Mouse (Mus musculus): ENCODE data around the gene Anks1. TPM values are rescaled to one million over a fixed set of nuclear protein-coding genes. Genes with fewer than 3 reads are reported as not detected.

Gene Anks1
- polyA plus RNA-seq, 1 experiment from 2014 or later: 46.9 TPM

DNA sequence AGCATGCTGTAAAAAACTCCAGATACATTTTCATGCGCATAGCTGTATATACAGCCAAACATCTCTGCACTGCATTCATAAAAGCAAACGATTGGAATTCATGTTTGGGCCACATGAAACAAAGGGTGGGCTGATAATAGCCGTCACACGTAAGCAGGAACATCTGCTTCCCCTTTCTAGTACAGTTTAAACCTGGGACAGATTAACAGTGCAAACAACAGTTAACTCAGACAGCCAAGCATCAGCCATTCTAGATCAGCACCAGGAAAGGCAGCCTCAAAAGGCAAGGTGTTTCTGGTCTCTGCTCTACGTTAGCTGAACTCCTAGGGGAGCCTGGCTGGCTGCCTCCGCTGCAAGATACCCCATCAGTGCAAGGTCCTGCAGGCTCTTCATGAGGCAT is 154.1 kb downstream of the Anks1 start:
- Histone ChIP-seq H3K4me3 (ENCODE audit: low read depth, low read length) (no peak overlapping the region), H3K9ac (ENCODE audit: low read length) (no peak overlapping the region), H3K4me2 (ENCODE audit: low read depth) (no peak overlapping the region), H3K27me3 (ENCODE audit: control insufficient read depth, insufficient read depth, low read length) (no peaks in the 10 kb centered on the region), H3K27ac (ENCODE audit: low read depth, low read length) (no peak overlapping the region), H3K4me1 (ENCODE audit: control insufficient read depth, insufficient read depth, low read length) (no peaks in the 10 kb centered on the region), H3K36me3 (ENCODE audit: control insufficient read depth, insufficient read depth, low read length) (peaks cover 2% of the 10 kb centered on the region; the same call in 1 of the 2 replicates), H3K9me3 (ENCODE audit: control insufficient read depth, low read length) (no peaks in the 10 kb centered on the region)
- ATAC-seq (ENCODE audit: insufficient read depth, low FRiP score, low TSS enrichment): no peak
- DNase-seq (ENCODE audit: low spot score): no peak
- WGBS: 84% methylated on average over 6 of the region's 6 CpGs

DNA sequence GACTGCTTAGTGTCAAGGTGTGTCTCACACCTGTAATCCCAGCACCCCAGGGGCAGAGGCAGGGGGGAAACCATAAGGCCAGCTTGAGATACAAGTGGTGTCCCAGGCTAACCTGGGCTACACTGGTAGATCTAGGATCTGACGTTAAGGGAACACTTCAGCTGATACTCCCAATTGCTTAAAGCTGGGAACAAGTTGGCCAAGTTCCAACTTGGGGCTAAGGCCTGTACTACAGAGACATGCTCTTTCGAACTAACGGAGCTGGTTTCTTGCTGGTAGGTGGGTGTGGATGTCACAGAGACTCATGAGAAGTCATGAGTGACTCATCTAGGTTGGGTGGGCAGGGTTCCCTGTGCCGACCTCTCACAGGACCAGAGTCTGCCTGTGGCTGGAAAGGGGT is 158.2 kb downstream of the Anks1 start:
- no peak overlapping the region for H3K27ac ChIP-seq (ENCODE audit: low read depth, low read length)
- H3K4me2 ChIP-seq (ENCODE audit: low read depth): no peak overlapping the region
- WGBS: 91% methylated on average over 4 of the region's 4 CpGs
- no peak overlapping the region for H3K9ac ChIP-seq (ENCODE audit: low read length)
- DNase-seq (ENCODE audit: low spot score) (no peak), ATAC-seq (ENCODE audit: insufficient read depth, low FRiP score, low TSS enrichment) (no peak)
- no peak overlapping the region for H3K4me3 ChIP-seq (ENCODE audit: low read depth, low read length)
- no peaks in the 10 kb centered on the region for H3K9me3 ChIP-seq (ENCODE audit: control insufficient read depth, low read length)
- no peaks in the 10 kb centered on the region for H3K4me1 ChIP-seq (ENCODE audit: control insufficient read depth, insufficient read depth, low read length)
- no peaks in the 10 kb centered on the region for H3K27me3 ChIP-seq (ENCODE audit: control insufficient read depth, insufficient read depth, low read length)
- no peaks in the 10 kb centered on the region for H3K36me3 ChIP-seq (ENCODE audit: control insufficient read depth, insufficient read depth, low read length)

DNA sequence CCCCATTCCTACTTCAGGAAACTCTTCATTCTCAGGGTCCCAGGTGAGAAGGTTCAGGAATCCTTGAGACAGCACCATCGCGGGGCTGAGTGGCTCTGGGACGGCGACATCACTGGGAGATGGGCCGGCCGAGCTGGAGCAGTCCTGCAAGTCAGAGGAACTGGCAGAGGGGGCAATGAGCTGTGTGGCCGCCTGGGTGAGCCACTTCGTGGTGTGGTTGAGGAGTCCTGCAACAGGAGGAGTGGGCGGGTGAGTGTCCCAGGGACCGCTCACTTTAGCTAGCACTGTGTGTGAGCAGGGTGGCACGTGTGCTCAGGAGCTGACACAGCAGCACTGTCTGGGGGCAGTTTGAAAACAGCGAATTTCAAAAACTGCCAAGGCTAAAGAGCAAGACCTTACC is 160.3 kb downstream of the Anks1 start:
- WGBS: 28% methylated on average over 12 of the region's 12 CpGs
- Histone ChIP-seq H3K27ac (ENCODE audit: low read depth, low read length) (no peak overlapping the region), H3K27me3 (ENCODE audit: control insufficient read depth, insufficient read depth, low read length) (no peaks in the 10 kb centered on the region), H3K4me3 (ENCODE audit: low read depth, low read length) (no peak overlapping the region), H3K36me3 (ENCODE audit: control insufficient read depth, insufficient read depth, low read length) (no peaks in the 10 kb centered on the region), H3K4me2 (ENCODE audit: low read depth) (no peak overlapping the region), H3K4me1 (ENCODE audit: control insufficient read depth, insufficient read depth, low read length) (no peaks in the 10 kb centered on the region), H3K9me3 (ENCODE audit: control insufficient read depth, low read length) (no peaks in the 10 kb centered on the region), H3K9ac (ENCODE audit: low read length) (no peak overlapping the region)
- ATAC-seq (ENCODE audit: insufficient read depth, low FRiP score, low TSS enrichment): no peak
- DNase-seq (ENCODE audit: low spot score): no peak

DNA sequence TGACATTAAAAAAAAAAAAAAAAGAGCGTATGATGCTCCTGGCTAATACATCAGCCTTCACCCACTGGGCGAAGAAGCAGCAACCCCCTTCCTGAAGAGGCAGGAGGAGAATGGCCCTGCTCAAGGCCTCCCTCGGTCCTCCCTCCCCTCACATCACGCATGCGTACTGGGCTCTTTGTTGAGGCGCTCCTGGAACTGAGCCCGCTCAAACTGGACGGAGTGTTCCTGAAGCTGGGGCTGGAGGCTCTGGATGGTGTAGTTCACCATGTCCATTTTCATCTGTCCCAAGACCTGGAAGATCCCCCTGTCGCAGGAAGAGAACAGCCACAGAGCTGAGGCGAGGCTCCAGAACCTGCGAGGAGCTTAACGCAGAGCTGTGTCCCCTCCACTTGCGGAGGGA is 161.2 kb downstream of the Anks1 start:
- no peak overlapping the region for H3K4me3 ChIP-seq (ENCODE audit: low read depth, low read length)
- H3K9me3 ChIP-seq (ENCODE audit: control insufficient read depth, low read length): no peaks in the 10 kb centered on the region
- ATAC-seq (ENCODE audit: insufficient read depth, low FRiP score, low TSS enrichment) (no peak), DNase-seq (ENCODE audit: low spot score) (no peak)
- no peak overlapping the region for H3K4me2 ChIP-seq (ENCODE audit: low read depth)
- H3K36me3 ChIP-seq (ENCODE audit: control insufficient read depth, insufficient read depth, low read length): no peaks in the 10 kb centered on the region
- H3K27ac ChIP-seq (ENCODE audit: low read depth, low read length): no peak overlapping the region
- WGBS: 89% methylated on average over 13 of the region's 13 CpGs
- no peak overlapping the region for H3K9ac ChIP-seq (ENCODE audit: low read length)
- no peaks in the 10 kb centered on the region for H3K4me1 ChIP-seq (ENCODE audit: control insufficient read depth, insufficient read depth, low read length)
- no peaks in the 10 kb centered on the region for H3K27me3 ChIP-seq (ENCODE audit: control insufficient read depth, insufficient read depth, low read length)

DNA sequence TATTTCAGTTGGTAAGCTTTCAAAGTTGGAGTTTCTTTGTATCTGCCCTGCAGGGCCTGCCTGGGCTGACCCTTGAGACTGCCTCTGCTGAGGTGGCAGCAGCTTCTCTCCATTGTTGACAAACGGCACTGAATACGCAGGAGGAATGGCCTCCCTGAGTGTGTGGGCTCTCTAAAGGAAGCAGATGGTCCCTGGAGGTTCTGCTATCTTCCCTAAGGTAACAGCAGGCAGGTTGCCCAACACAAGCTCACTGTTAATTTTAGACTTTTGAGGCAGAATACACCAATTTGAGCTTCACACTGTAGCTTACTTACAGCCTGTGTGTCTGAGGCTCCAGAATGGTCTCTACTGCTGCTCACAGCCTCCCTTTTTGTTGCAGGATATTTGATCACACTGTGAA is 163.6 kb downstream of the Anks1 start:
- no peak for ATAC-seq (ENCODE audit: insufficient read depth, low FRiP score, low TSS enrichment)
- no peak for DNase-seq (ENCODE audit: low spot score)
- 64% methylated on average over 2 of the region's 2 CpGs for WGBS
- Histone ChIP-seq H3K4me3 (ENCODE audit: low read depth, low read length) (no peak overlapping the region), H3K4me2 (ENCODE audit: low read depth) (no peak overlapping the region), H3K36me3 (ENCODE audit: control insufficient read depth, insufficient read depth, low read length) (no peaks in the 10 kb centered on the region), H3K9ac (ENCODE audit: low read length) (no peak overlapping the region), H3K9me3 (ENCODE audit: control insufficient read depth, low read length) (no peaks in the 10 kb centered on the region), H3K4me1 (ENCODE audit: control insufficient read depth, insufficient read depth, low read length) (no peaks in the 10 kb centered on the region), H3K27ac (ENCODE audit: low read depth, low read length) (no peak overlapping the region), H3K27me3 (ENCODE audit: control insufficient read depth, insufficient read depth, low read length) (no peaks in the 10 kb centered on the region)

DNA sequence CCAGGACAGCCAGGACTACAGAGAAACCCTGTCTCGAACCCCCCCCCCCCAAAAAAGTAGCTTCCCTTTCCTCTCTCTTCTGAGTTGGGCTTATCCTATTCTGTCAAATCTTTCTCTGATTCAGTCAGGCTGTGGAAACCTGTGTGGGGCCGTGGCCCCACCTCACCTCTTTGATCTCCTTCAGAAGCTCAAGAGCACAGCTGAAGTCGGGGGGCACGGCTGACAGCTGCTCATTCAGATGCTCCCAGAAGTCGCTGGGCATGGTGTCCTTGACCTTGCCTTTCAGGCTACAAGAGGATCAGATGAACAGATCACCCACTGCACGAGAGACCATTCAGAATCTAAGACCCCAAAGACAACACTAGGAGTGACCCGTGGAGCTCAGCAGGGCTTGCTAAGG is 165.4 kb downstream of the Anks1 start:
- 74% methylated on average over 7 of the region's 7 CpGs for WGBS
- ATAC-seq (ENCODE audit: insufficient read depth, low FRiP score, low TSS enrichment) (no peak), DNase-seq (ENCODE audit: low spot score) (no peak)
- no peaks in the 10 kb centered on the region for H3K27me3 ChIP-seq (ENCODE audit: control insufficient read depth, insufficient read depth, low read length)
- no peak overlapping the region for H3K4me2 ChIP-seq (ENCODE audit: low read depth)
- H3K4me1 ChIP-seq (ENCODE audit: control insufficient read depth, insufficient read depth, low read length): no peaks in the 10 kb centered on the region
- H3K4me3 ChIP-seq (ENCODE audit: low read depth, low read length): no peak overlapping the region
- H3K27ac ChIP-seq (ENCODE audit: low read depth, low read length): no peak overlapping the region
- no peaks in the 10 kb centered on the region for H3K36me3 ChIP-seq (ENCODE audit: control insufficient read depth, insufficient read depth, low read length)
- H3K9ac ChIP-seq (ENCODE audit: low read length): no peak overlapping the region
- H3K9me3 ChIP-seq (ENCODE audit: control insufficient read depth, low read length): no peaks in the 10 kb centered on the region

DNA sequence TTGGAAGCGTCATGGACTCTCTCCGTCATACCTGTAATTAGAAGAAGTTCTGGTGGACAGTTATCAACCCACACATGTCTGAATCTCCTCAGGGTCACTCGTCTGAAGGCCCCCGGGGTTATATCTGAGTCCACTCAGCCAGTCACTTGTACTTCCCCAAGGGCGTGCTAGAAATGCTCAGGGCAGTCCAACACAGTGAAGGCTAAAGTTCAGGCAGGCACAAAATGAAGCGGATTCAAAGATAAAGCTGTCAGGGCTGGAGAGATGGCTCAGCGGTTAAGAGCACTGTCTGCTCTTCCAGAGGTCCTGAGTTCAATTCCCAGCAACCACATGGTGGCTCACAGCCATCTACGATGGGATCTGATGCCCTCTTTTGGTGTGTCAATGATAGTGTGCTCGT is 168.9 kb downstream of the Anks1 start:
- no peak overlapping the region for H3K27ac ChIP-seq (ENCODE audit: low read depth, low read length)
- ATAC-seq (ENCODE audit: insufficient read depth, low FRiP score, low TSS enrichment): no peak
- H3K4me2 ChIP-seq (ENCODE audit: low read depth): no peak overlapping the region
- no peaks in the 10 kb centered on the region for H3K4me1 ChIP-seq (ENCODE audit: control insufficient read depth, insufficient read depth, low read length)
- H3K9me3 ChIP-seq (ENCODE audit: control insufficient read depth, low read length): no peaks in the 10 kb centered on the region
- no peak overlapping the region for H3K9ac ChIP-seq (ENCODE audit: low read length)
- no peak for DNase-seq (ENCODE audit: low spot score)
- no peaks in the 10 kb centered on the region for H3K36me3 ChIP-seq (ENCODE audit: control insufficient read depth, insufficient read depth, low read length)
- H3K27me3 ChIP-seq (ENCODE audit: control insufficient read depth, insufficient read depth, low read length): 0 out of 2 replicates have a peak, but pooled peaks cover 2% of the 10 kb centered on the region
- H3K4me3 ChIP-seq (ENCODE audit: low read depth, low read length): no peak overlapping the region
- 90% methylated on average over 9 of the region's 9 CpGs for WGBS

DNA sequence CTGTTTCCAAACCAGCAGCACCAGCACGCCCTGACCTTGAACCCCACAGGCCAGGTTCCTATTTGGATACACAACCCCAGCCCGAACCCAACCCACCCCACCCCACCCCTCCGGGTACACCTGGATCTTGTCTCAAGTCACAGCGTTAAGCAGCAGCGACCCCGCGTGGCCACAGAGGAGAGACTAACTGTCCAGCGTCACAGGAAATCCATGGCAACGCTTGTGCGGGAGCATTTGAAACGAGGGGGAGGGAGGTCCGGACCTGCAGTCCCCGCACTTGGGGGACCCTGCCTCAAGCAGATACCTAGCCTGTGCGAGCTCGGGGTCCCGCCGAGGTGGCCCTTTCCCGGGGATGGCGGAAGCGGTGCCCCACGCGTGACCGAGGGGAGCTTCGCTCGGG is 170.5 kb downstream of the Anks1 start:
- under 1% methylated on average over 25 of the region's 25 CpGs for WGBS
- 0 out of 2 replicates have a peak, but pooled peaks cover 2% of the 10 kb centered on the region for H3K27me3 ChIP-seq (ENCODE audit: control insufficient read depth, insufficient read depth, low read length)
- ATAC-seq (ENCODE audit: insufficient read depth, low FRiP score, low TSS enrichment): peak; percentile 53

DNA sequence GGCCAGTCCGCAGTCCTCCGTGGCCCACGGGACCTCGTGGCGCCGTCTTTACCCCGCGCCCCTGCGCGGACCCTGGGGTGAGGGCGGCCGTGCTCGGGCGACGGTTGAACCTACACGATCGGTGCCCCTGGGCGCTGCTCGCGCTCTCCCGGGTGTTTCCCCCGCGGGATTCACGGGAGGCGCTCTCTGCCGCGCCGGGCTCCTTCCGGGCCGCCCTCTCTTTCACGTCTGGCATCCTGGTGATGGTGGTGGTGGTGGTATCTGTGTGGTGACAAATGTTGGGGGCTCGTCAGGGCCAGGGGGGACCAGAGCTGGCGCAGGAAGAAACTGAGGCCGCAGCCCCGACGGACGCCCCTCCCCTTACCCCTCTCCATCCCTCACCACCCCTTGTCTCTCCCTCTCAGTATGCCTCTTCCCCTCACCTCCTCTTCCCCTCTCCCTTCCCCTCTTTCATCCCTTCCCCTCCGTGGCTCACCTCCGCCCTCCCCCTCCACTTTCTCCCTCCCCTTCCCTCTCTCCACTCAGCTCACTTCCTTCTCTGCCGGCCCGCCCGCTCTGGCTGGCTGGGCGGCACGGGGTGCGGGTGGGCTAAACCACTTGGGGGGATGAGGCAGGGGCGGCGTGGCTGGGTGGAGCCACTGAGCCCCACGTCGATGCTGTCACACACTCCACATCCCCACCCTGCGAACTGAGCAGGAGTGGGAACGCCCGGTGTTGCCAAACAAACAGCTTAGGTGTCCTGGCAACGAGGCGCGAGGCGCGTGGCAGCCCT is 171.1 kb downstream of the Anks1 start, which contains the start of gene Tcp11:
TSS of gene Tcp11 (minus strand) at position 595 of the 772 bp plus-strand sequence.
- H3K4me2 ChIP-seq (ENCODE audit: low read depth): peak within 1 kb of the TSS; percentile 99
- peak within 1 kb of the TSS; percentile 54 for H3K9ac ChIP-seq (ENCODE audit: low read length)
- peaks cover 5% of the 10 kb centered on the region; the same call in 1 of the 2 replicates for H3K4me1 ChIP-seq (ENCODE audit: control insufficient read depth, insufficient read depth, low read length)
- WGBS: 2% methylated on average over 55 of the region's 57 CpGs
- H3K36me3 ChIP-seq (ENCODE audit: control insufficient read depth, insufficient read depth, low read length): no peaks in the 10 kb centered on the region
- H3K27ac ChIP-seq (ENCODE audit: low read depth, low read length): no peak within 1 kb of the TSS
- ATAC-seq (ENCODE audit: insufficient read depth, low FRiP score, low TSS enrichment) (peak; percentile 86), DNase-seq (ENCODE audit: low spot score) (peak; percentile 90)
- 0 out of 2 replicates have a peak, but pooled peaks cover 2% of the 10 kb centered on the region for H3K27me3 ChIP-seq (ENCODE audit: control insufficient read depth, insufficient read depth, low read length)
- H3K4me3 ChIP-seq (ENCODE audit: low read depth, low read length): peak within 1 kb of the TSS; percentile 55
- no peaks in the 10 kb centered on the region for H3K9me3 ChIP-seq (ENCODE audit: control insufficient read depth, low read length)

More for the DNA sequence above, 170.5 kb downstream of the Anks1 start:
- Histone ChIP-seq H3K4me1 (ENCODE audit: control insufficient read depth, insufficient read depth, low read length) (peaks cover 4% of the 10 kb centered on the region; the same call in 1 of the 2 replicates), H3K4me2 (ENCODE audit: low read depth) (peak overlapping the region; percentile 99), H3K9me3 (ENCODE audit: control insufficient read depth, low read length) (no peaks in the 10 kb centered on the region), H3K4me3 (ENCODE audit: low read depth, low read length) (peak overlapping the region; percentile 55), H3K27ac (ENCODE audit: low read depth, low read length) (no peak overlapping the region), H3K36me3 (ENCODE audit: control insufficient read depth, insufficient read depth, low read length) (no peaks in the 10 kb centered on the region), H3K9ac (ENCODE audit: low read length) (peak overlapping the region; percentile 54)
- DNase-seq (ENCODE audit: low spot score): peak; percentile 92

All from neural tube, embryonic 11.5 days (tissue).